Mouse (Mus musculus) forebrain, embryonic 11.5 days (tissue): ENCODE results near the gene Ppfibp1. TPM values are rescaled to one million over a fixed set of nuclear protein-coding genes. Genes with fewer than 3 reads are reported as not detected.

Experiments used
- ATAC-seq: fragments of 200-750 bp; cut with Nextera tagmentation; replicated peaks from 2 replicates; pipeline ENCODE4 v1.8.0; 2017; ENCODE audit warnings: moderate TSS enrichment; ENCODE audit not compliant: low FRiP score
- DNase-seq: peaks from one replicate; pipeline ENCODE4 v3.0.0-alpha.2; 2017; ENCODE audit warnings: low spot score
- H3K27ac ChIP-seq: fragments of 300-500 bp; sonication (generic); 2 replicates; pipeline ENCODE4 v1.5.1; 2014; ENCODE audit warnings: low read depth, low read length
- H3K27me3 ChIP-seq: fragments of 300-500 bp; sonication (generic); 2 replicates; pipeline ENCODE4 v1.6.1; 2014; ENCODE audit warnings: mild to moderate bottlenecking, low read length, mixed read lengths; ENCODE audit not compliant: control insufficient read depth, insufficient read depth
- H3K36me3 ChIP-seq: fragments of 300-500 bp; sonication (generic); 2 replicates; pipeline ENCODE4 v1.6.1; 2014; ENCODE audit warnings: mild to moderate bottlenecking, low read length, moderate library complexity, mixed read lengths; ENCODE audit not compliant: control insufficient read depth, insufficient read depth
- H3K4me1 ChIP-seq: fragments of 300-500 bp; sonication (generic); replicated peaks from 2 replicates; pipeline ENCODE4 v1.6.1; 2014; ENCODE audit warnings: low read length, mixed read lengths; ENCODE audit not compliant: control insufficient read depth, insufficient read depth
- H3K4me2 ChIP-seq: fragments of 300-500 bp; sonication (generic); 2 replicates; pipeline ENCODE4 v1.6.1; 2014; ENCODE audit warnings: low read depth, mild to moderate bottlenecking, low read length, moderate library complexity, mixed read lengths; ENCODE audit not compliant: severe bottlenecking
- H3K4me3 ChIP-seq: fragments of 300-500 bp; sonication (generic); 2 replicates; pipeline ENCODE4 v1.5.1; 2014; ENCODE audit warnings: low read depth, low read length
- H3K9ac ChIP-seq: fragments of 300-500 bp; sonication (generic); 2 replicates; pipeline ENCODE4 v1.6.1; 2014; ENCODE audit warnings: low read length
- H3K9me3 ChIP-seq: fragments of 300-500 bp; sonication (generic); 2 replicates; pipeline ENCODE4 v1.6.1; 2016; ENCODE audit warnings: low read length, mixed read lengths; ENCODE audit not compliant: control insufficient read depth
- WGBS: fragments of 180-500 bp; shearing (Covaris S2); extraction: QIAGEN DNeasy Blood & Tissue Kit; methylation state at CpG from one replicate; pipeline ENCODE4 v1.1.7; 2014; 5-methylcytosine and 5-hydroxymethylcytosine counted together
- polyA plus RNA-seq: library from polyadenylated mRNA; unstranded; fragments of >200 nt; fragmentation: Nextera tagmentation; extraction: Ambion mirVana; gene quantifications from 2 replicates; pipeline ENCODE4 v1.2.1, GENCODE M21; 2014

Gene Ppfibp1
- polyA plus RNA-seq, 1 experiment from 2014 or later = 38.4 TPM

DNA sequence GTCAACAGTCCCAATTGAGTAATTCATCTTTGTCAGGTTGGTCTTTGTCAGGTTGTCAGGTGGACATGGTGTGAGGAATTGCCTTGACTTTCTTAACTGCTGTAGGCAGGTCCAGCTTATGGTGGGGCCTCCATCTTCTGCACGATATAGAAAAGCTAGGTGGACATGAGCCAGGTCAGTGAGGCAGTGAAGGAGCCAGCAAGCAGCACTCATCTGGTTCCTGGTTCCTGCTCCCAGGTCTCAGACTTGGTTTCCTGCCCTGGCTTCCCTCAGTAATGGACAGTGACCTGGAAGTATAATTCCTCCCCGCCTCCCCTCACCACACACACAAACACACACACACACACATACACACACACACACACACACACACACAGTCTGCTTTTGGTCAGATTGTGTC, 107.1 kb downstream of the Ppfibp1 start:
- Histone ChIP-seq H3K27me3 (no peaks in the 10 kb centered on the region), H3K4me1 (no peaks in the 10 kb centered on the region), H3K4me2 (no peak overlapping the region), H3K36me3 (no peaks in the 10 kb centered on the region), H3K9ac (no peak overlapping the region), H3K9me3 (no peaks in the 10 kb centered on the region), H3K27ac (no peak overlapping the region), H3K4me3 (no peak overlapping the region)
- DNase-seq (no peak), ATAC-seq (no peak)
- 84% methylated on average over 2 of the region's 2 CpGs for WGBS

DNA sequence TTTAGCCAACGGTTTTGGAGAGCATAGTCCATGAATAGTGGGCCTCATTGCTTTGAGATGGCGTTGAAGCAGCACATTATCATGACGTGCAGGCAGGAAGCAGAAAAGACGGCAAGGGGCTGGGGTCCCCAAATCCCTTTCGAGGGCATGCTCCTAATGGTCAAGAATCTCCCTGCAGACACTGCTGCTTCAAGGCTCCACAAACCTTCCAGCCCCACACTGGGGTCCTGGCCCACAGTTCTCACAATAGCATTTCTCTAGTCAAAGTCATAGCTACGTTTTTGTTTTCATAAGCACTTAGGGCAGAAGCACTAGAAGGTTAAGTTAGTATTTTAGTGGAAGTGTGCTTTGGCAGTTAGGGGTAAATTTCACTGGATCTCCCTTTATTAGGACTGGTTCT, 107.6 kb downstream of the Ppfibp1 start:
- 84% methylated on average over 6 of the region's 6 CpGs for WGBS
- DNase-seq (no peak), ATAC-seq (no peak)
- Histone ChIP-seq H3K4me1 (no peaks in the 10 kb centered on the region), H3K4me3 (no peak overlapping the region), H3K4me2 (no peak overlapping the region), H3K36me3 (no peaks in the 10 kb centered on the region), H3K27ac (no peak overlapping the region), H3K27me3 (no peaks in the 10 kb centered on the region), H3K9ac (no peak overlapping the region), H3K9me3 (no peaks in the 10 kb centered on the region)

DNA sequence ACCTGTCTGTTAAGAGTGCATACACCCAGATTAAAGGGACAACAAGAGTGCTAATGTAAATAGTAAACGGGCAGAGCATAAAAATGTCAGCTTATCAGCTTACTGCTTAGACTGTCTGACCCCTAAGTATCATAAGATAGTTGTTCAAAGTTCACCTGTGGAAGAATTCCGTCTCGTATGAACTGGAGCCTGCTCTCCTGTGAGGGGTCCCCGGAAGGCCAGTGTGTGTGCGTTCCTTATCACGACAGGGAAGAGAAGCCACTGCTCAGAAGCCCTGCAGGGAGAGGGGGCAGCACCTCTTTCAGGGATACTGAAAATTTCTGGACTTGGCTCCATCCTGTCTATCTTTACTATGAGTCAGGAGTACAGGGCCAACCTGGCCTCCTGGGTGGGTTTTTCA, 108.7 kb downstream of the Ppfibp1 start:
- Histone ChIP-seq H3K27ac (no peak overlapping the region), H3K4me2 (no peak overlapping the region), H3K27me3 (no peaks in the 10 kb centered on the region), H3K4me3 (no peak overlapping the region), H3K4me1 (no peaks in the 10 kb centered on the region), H3K9me3 (no peaks in the 10 kb centered on the region), H3K36me3 (no peaks in the 10 kb centered on the region), H3K9ac (no peak overlapping the region)
- DNase-seq (no peak), ATAC-seq (no peak)
- WGBS = 87% methylated on average over 6 of the region's 6 CpGs

DNA sequence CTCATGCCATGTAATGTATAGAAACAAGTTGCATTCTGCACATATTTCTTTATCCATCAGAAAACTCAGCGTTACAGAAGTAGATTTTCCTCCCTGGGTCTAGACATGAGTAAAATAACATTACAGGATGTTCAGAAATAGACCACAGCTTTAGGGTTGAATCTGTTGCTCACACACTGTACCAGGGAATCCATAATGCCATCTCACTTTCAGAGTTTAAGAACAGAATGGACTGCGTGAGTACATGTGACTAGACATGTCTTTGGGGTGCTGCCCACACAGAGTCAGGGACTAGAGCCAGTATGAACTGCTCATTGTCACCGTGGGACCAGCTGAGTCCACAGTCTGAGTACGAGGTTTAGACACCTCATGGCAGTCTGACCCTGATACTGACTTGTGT, 110.4 kb downstream of the Ppfibp1 start:
- Histone ChIP-seq H3K4me3 (no peak overlapping the region), H3K27ac (no peak overlapping the region), H3K4me1 (no peaks in the 10 kb centered on the region), H3K4me2 (no peak overlapping the region), H3K9me3 (no peaks in the 10 kb centered on the region), H3K36me3 (no peaks in the 10 kb centered on the region), H3K27me3 (no peaks in the 10 kb centered on the region), H3K9ac (no peak overlapping the region)
- DNase-seq (no peak), ATAC-seq (no peak)
- WGBS = 91% methylated on average over 4 of the region's 4 CpGs

DNA sequence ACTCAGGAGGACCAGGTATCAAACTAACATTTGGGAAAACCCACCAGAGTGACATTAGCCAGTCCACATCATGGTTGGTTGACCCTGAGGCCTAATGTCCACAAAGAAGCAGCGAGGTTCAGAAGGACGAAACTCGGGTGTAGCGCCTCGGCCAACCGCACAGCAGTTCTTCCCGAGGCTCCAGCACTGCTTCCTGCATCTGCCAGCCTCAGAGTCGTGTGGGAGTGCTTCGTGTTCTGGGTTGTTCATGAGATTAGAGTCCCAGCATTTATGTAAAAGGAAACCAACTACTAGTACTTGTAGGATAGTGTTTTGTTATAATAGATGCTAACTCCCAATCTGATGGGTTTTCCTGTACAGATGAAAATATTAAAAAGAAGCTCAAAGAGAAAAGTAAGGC, 111.0 kb downstream of the Ppfibp1 start:
- no peaks in the 10 kb centered on the region for H3K9me3 ChIP-seq
- no peak overlapping the region for H3K4me3 ChIP-seq
- ATAC-seq (no peak), DNase-seq (no peak)
- H3K36me3 ChIP-seq = no peaks in the 10 kb centered on the region
- 91% methylated on average over 9 of the region's 9 CpGs for WGBS
- H3K27me3 ChIP-seq = no peaks in the 10 kb centered on the region
- H3K9ac ChIP-seq = no peak overlapping the region
- H3K4me1 ChIP-seq = no peaks in the 10 kb centered on the region
- H3K4me2 ChIP-seq = no peak overlapping the region
- no peak overlapping the region for H3K27ac ChIP-seq

DNA sequence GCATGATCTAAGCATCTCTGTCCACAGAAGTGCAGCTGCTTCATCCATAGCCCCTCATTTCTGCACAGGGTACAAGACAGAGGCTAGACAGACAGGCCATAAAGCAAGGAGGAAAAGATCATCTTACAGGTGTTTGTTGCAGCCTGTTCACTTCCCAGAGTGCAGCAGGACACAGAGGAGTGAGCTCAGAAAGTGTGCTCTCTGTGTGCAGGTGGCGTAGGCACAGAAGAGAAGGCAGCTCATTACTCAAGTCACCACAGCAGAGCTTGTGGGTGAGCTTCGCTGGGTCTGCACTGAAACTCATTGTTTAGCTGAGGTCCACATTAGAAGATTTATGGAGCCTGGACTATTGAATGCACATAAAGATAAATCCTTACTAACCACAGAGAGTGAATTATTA, 111.5 kb downstream of the Ppfibp1 start:
- Histone ChIP-seq H3K4me3 (no peak overlapping the region), H3K4me1 (no peaks in the 10 kb centered on the region), H3K4me2 (no peak overlapping the region), H3K27me3 (no peaks in the 10 kb centered on the region), H3K27ac (no peak overlapping the region), H3K9ac (no peak overlapping the region), H3K36me3 (no peaks in the 10 kb centered on the region), H3K9me3 (no peaks in the 10 kb centered on the region)
- DNase-seq = no peak
- 90% methylated on average over 2 of the region's 2 CpGs for WGBS
- ATAC-seq = no peak

DNA sequence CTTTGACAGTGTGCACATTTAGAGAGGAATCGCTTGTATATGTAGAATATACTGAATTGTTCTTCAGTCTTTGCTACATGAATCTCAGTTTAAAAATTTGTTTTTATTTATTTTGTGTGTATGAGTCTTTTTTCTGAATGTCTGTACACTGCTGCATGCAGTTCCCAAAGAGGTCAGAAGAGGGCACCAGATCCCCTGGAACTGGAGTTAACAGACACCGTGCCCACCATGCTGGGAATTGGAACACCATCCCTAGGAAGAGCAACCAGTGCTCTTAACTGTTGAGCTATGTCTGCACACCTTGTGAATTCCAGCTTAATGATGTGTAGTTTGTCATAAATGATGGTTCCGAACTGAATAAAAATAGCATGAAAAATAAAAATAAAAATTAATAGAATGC, 119.9 kb downstream of the Ppfibp1 start:
- Histone ChIP-seq H3K4me1 (no peaks in the 10 kb centered on the region), H3K4me3 (no peak overlapping the region), H3K36me3 (no peaks in the 10 kb centered on the region), H3K27me3 (no peaks in the 10 kb centered on the region), H3K4me2 (no peak overlapping the region), H3K9ac (no peak overlapping the region), H3K27ac (no peak overlapping the region), H3K9me3 (no peaks in the 10 kb centered on the region)
- 57% methylated on average over 3 of the region's 3 CpGs for WGBS
- ATAC-seq = 0 out of 2 replicates have a peak, but pooled peaks have one; percentile 42
- peak; percentile 81 for DNase-seq

- WGBS = 92% methylated on average over 6 of the region's 6 CpGs
- no peak for ATAC-seq
- H3K9me3 ChIP-seq = no peaks in the 10 kb centered on the region
- H3K9ac ChIP-seq = no peak overlapping the region
- H3K36me3 ChIP-seq = no peaks in the 10 kb centered on the region; the same call in 1 of the 2 replicates
- H3K27ac ChIP-seq = no peak overlapping the region
- H3K4me1 ChIP-seq = no peaks in the 10 kb centered on the region
- H3K4me3 ChIP-seq = no peak overlapping the region
- DNase-seq = no peak
- no peak overlapping the region for H3K4me2 ChIP-seq
- no peaks in the 10 kb centered on the region for H3K27me3 ChIP-seq
These were observed 122.1 kb downstream of the Ppfibp1 start for GRCm38 (mm10) chr6:147010358-147010757.

DNA sequence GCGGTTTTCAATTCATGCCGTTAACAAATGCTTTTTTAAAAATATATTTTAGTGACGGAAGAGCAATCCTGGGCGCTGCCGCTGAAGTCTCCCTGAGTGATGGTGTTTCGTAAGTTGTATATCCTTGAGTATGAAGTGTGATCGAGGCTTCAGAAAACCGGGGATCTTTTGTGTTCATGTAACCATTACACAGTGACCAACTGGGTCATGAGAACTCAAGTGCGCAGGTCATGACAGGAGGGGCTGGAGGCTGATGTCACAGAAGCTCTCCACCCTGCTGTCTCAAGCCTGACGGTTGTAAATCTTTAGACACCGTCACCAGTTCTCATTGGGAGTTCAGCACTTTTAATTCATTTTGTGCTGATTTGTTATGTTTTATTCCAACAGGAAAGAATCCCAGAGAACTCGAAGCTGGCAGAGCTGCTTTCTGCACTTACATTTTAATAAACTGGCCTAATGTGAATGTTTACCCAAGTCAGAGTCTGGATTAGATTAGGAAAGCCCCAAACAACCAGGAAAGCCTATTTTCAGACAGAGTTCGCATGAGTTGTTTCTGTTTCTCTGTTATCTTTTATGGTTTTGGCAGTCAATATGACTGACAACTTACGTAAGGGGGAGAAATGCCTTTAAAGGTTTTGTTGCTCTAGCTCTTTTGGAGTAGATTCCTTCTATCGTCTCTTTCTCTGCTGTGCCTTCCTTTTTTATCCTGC, 122.7 kb downstream of the Ppfibp1 start:
- Histone ChIP-seq H3K9ac (no peak overlapping the region), H3K9me3 (no peaks in the 10 kb centered on the region), H3K27ac (no peak overlapping the region), H3K36me3 (no peaks in the 10 kb centered on the region; the same call in 1 of the 2 replicates), H3K4me2 (no peak overlapping the region), H3K4me3 (no peak overlapping the region), H3K4me1 (no peaks in the 10 kb centered on the region), H3K27me3 (no peaks in the 10 kb centered on the region)
- ATAC-seq (no peak), DNase-seq (no peak)
- 91% methylated on average over 15 of the region's 15 CpGs for WGBS
